Mouse (Mus musculus) ES-CJ7 (cell line): ENCODE data around the gene H2-T24.
"Not testable (repeated sequence)": the region's sequence is repeated elsewhere in the genome, so short reads cannot be mapped to it uniquely, and the experiment has no call there.

ENCODE experiments used
- DNase-seq: peaks from one replicate; pipeline ENCODE4 v3.0.0; 2011; ENCODE audit warnings: low read depth, low spot score

H2-T24 gene

DNA sequence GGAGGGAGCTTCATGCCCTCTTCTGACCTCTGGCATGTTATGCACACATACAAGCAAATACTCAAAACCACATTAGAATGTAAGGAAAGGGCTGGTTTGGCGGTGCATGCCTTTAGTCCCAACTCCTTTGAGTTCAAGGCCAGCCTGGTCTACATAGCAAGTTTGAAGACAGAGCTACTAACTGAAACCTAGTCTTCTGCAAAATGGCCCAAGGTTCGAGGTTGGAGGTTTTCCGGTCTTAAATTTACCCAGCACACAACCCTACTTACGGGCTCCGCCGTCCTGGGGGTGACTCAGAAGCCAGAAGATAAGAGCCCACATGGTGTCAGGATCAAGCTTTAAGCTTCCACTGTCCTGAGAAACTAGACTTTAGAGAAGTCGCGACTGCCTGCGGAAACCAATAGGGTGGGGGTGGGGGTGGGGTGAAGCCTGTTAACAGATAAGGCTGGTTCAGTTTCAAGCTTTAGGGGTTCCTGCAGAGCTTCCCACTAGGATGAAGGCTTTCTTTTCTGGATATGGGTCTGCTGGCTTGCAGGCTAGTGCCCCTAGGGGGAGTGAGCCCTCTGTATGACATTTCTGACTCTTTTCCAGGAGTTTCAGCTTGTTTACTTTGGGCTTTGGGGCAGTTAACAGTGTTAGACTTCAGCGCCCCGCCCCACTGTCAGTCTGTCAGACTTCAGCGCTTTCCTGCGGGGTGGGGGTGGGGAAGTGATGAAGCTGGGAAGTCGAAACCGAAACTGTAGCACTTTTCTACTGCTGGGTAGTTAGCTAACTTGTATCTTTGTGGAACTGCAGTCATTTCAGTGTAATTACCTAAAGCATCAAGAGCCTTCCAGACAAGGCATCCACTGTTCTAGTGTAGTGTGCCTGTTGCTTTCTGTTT is at the start of gene H2-T24:
Gene H2-T24, minus strand, starts transcription at position 370 of the 883 bp plus-strand sequence.
- DNase-seq: peak; percentile 95

GRCm38 (mm10) chr17:36060829-36061228 is 40.5 kb upstream of the H2-T24 start:
- DNase-seq: peak; percentile 88

DNA sequence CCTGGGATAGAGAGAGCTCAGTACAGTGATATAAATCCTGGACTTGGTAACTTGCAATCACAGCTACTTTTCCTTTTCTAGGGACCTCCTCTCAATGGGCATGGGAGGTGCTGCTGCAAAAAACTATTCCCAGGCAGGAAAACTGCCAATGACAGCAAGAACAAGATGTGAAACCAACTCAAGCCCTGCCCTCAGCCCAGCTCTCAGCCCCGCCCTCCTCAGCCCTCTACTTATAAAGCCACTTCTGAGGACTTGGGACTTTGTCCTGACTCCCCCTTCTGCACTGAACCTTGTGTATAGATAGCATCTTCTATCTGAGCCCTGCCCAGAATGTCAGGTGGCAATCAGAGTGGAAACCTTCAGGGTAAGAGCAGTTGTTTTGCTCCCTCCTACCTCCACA is 38.0 kb upstream of the H2-T24 start, which contains the start of gene Gm11127:
Gene Gm11127, minus strand, starts transcription at position 10 of the 400 bp plus-strand sequence.
- DNase-seq: not testable (repeated sequence)

GRCm38 (mm10) chr17:36057927-36058326 is 37.6 kb upstream of the H2-T24 start:
- not testable (repeated sequence) for DNase-seq

DNA sequence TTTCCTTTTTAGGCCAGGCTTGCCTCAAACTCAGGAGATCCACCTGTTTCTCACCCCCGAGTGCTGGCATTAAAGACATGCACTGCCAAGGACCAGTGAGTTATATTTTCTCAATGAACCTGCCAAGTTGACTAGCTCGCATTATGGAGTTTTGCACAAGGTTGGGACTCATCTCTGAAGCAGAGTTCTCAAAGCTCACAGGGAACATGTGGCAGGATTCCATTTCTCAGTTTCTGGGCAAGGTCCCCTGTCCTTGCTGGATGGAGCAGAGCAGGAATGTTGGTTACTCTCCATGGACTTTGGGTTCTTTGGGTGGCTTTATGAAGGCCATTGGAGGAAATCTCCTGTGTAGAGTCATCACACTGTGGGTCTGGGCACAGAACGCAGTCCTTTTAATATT is 22.9 kb upstream of the H2-T24 start:
- DNase-seq: no peak

GRCm38 (mm10) chr17:36042610-36043169 is 22.3 kb upstream of the H2-T24 start, which contains the start of the genes H2-T22 and Gm6034:
H2-T22 (minus strand) TSS chr17:36042747.
Gm6034 (plus strand) TSS chr17:36042961.
- DNase-seq: peak; percentile 58

DNA sequence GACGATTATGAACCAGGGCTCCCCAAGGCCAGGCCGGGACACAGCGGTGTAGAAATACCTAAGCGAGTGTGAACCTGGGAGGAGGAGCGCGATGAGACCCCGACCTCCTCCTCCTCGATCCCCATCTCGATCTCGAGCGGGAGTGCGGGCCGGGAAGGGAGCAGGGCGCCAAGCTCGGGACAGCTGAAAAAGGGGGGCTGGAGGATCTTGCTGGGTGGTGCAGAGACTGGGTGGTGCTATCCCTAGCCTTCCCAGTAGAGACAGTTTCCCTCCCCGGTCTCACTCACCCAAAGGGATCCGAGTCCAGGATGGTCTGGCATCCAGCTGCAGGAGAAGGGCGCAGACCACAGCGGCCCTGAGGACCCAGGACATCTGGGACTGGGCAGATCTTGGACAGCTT is 21.7 kb upstream of the H2-T24 start:
- not testable (repeated sequence) for DNase-seq

DNA sequence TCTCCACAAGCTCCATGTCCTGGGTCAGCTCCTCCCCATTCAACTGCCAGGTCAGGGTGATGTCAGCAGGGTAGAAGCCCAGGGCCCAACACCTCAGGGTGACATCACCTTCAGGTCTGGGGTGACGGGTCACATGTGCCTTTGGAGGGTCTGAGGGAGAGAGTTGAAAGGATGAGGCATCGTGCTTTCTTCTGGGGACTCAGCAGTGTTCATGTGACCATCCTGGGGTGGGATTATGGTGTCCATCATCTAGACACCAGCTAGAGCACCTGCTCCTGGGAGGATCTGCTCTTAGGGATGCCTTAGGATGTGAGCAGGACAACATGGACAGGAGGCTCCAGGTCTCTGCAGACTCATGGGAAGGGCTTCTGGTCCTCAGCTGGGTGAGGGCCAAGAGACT is 20.2 kb upstream of the H2-T24 start:
- not testable (repeated sequence) for DNase-seq

DNA sequence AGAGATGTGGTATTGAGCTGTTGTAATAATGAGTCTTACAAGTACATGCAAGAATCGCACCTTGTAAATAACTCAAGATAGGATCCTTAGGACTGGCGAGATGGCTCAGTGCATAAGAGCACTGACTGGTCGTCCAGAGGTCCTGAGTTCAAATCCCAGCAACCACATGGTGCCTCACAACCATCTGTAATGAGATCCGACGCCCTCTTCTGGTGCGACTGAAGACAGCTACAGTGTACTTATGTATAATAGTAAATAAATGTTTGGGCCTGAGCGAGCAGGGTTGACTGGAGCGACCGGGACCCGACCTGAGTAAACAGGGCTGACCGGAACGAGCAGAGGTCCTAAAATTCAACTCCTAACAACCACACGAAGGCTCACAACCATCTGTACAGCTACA is 15.8 kb upstream of the H2-T24 start:
- not testable (repeated sequence) for DNase-seq

- peak; percentile 44 for DNase-seq
These were observed 14.8 kb upstream of the H2-T24 start for GRCm38 (mm10) chr17:36035010-36035638.

- not testable (repeated sequence) for DNase-seq
These were observed 14.2 kb upstream of the H2-T24 start for GRCm38 (mm10) chr17:36034524-36034923.

GRCm38 (mm10) chr17:36032351-36032875 is 12.1 kb upstream of the H2-T24 start, which contains the start of gene H2-T23:
H2-T23 (minus strand) TSS chr17:36032855.
- DNase-seq: peak; percentile 49

DNA sequence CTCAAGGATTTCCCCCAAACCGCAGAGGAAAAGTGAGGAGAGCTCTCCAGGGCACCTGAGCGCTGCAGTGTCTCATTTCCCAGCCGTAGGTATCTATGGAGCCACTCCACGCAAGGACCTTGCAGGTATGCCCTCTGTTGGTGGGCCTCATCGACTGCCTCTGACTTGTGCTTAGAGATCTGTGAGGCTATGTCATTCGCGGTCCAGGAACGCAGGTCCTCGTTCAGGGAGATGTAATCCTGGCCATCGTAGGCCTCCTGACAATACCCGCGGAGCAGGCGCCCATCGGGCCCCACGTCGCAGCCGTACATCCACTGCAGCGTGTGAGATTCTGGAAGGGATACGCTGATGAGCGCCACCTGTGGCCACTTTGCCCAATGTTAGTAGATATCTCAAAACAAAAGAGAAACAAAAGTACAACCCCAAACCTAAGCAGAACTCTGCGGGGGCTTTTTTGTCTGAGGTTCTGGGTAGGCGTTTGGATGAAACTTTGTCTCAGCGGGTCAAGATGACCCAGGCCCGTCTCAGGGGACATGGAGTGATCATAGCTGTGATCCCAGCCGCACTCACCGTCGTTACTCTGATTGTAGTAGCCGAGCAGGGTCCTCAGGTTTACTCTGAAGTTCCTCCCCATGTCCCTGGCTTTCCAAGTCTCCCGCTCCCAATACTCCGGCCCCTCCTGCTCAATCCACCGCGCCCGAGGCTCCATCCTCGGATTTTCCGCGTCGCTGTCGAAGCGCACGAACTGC is 11.4 kb upstream of the H2-T24 start:
- DNase-seq: peak; percentile 38

DNA sequence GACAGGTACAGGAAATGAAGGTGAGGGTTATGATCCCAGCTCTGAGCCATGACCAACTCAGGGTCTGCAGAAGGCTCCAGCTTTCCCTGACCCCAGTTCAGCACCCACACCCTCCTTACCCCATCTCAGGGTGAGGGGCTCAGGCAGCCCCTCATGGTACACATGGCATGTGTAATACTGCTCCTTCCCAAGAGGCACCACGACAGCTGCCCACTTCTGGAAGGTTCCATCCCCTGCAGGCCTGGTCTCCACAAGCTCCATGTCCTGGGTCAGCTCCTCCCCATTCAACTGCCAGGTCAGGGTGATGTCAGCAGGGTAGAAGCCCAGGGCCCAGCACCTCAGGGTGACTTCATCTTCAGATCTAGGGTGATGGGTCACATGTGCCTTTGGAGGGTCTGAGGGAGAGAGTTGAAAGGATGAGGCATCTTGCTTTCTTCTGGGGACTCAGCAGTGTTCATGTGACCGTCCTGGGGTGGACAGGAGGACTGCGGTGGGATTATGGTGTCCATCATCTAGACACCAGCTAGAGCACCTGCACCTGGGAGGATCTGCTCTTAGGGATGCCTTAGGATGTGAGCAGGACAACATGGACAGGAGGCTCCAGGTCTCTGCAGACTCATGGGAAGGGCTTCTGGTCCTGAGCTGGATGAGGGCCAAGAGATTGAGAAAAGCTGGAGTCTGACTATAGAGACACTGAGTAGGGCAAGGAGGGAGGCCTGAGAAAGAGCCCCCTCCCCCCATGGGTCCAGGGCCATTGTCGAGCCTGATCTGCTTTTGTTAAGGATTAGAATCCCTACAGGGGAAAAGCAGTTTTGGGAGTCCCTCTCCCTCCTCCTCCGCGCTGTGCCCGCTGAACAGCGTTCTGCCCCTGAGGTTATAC is 10.6 kb upstream of the H2-T24 start:
- DNase-seq: not testable (repeated sequence)

GRCm38 (mm10) chr17:36030046-36030702 is 9.8 kb upstream of the H2-T24 start:
- peak; percentile 51 for DNase-seq

DNA sequence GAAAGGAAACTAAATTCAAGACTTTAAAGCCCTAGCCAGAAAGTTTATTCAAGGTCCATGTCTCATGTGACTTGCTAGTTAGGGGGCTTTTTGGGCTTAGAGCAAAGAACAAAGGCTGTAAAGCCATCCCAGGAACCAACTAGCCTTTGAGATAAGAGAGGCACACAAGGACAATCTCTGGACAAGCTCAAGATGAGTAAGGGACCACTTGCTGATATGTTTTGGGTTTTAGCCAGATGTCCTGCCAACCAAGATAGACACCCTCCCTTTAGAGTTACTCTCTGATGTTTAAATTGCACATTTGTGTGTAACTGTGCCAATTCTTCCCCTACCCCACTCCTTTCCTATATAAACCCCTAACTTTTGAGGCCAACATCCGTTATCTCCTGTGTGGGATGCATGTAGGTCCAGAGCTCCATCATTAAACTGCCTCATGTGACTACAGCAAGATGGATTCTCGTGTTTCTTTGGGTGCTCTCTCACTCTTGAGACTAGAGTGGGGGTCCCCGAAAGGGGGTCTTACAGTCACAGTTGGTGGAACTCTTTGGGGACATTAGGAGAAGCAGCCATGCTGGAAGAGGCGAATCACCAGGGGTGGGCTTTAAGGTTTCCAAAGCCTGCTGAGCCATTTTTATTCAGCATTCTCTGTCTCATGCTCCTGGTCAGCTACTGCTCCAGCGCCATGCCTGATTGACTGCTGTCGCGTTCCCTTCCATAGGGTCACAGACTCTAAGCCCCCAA is 8.7 kb upstream of the H2-T24 start:
- no peak for DNase-seq

- DNase-seq: no peak
These were observed 7.3 kb upstream of the H2-T24 start for GRCm38 (mm10) chr17:36027663-36028062.

- no peak for DNase-seq
These were observed 5.5 kb upstream of the H2-T24 start for GRCm38 (mm10) chr17:36025901-36026300.

DNA sequence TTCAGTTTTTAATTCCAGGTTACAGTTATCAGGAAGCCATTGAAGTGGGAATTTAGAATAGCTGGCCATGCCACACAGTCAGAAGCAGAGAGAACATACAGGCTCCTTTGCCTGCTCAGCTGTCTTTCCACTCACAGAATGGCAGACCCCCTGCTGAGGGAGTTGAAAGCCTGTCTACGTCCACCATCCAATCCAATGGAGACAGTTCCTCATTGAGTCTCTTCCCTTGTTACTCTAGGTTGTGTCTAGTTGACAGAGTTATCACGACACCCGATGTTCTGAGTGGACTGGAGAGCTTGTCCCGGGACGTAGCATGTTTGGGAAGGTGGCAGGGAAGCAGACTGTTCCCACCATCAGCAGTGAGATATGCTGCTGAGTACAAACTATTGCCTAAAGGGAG is 4.8 kb upstream of the H2-T24 start:
- no peak for DNase-seq
